In the genomic region with DNA sequence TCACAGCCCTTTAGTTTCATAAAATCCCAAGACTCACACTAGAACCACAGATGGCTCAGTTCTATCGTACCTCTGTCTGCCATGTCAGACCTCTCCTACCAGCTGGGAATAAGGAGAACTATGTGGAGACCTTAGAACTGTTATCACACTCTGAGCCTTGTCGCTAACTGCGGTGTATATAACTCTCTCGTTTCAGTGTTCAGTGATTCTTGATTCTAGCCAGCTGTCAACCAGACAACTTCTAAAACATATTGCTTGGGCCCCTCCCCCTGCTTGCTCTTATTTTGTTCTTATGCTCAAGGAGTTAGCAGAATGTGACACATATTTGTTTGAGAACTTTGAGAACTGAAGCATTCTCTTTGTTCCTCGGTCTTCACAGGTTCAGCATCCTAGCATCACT, we compare ENCODE assay signal across 26 mouse cellular contexts.
"Had no signal": no experiment of that assay in that cellular context is flagged by ENCODE, and none has a peak within 500 bp of the region (broad histone marks: within the 10 kb centered on the region; RNA-seq: fewer than 3 reads in every experiment).

No protein-coding gene starts in this region.

- H3K36me3 ChIP-seq: heart, embryonic 13.5 days; heart, embryonic 15.5 days; hindbrain, embryonic 10.5 days; hindbrain, embryonic 12.5 days; intestine, embryonic 15.5 days; limb, embryonic 10.5 days; limb, embryonic 12.5 days had no signal

- H3K4me1 ChIP-seq: hindbrain, embryonic 10.5 days; hindbrain, embryonic 12.5 days; intestine, embryonic 15.5 days had no signal

- H3K4me2 ChIP-seq: heart, embryonic 11.5 days; heart, embryonic 13.5 days; heart, embryonic 15.5 days; hindbrain, embryonic 12.5 days; hindbrain, embryonic 14.5 days; intestine, embryonic 15.5 days; limb, embryonic 12.5 days had no signal

- DNase-seq: gastrocnemius, adult 2 months; gastrocnemius, postnatal 10 days; gastrocnemius, postnatal 25 days; heart, adult 2 months; heart, postnatal 4 days; kidney, adult 18-20 months; kidney, adult 8-10 months; kidney, postnatal 10 days; kidney, postnatal 25 days; kidney, postnatal 4 days; liver had no signal

- H3K27me3 ChIP-seq: heart, embryonic 13.5 days; heart, embryonic 15.5 days; hindbrain, embryonic 12.5 days; intestine, embryonic 15.5 days; limb, embryonic 12.5 days had no signal

- H3K9me3 ChIP-seq: heart, embryonic 13.5 days; heart, embryonic 15.5 days; hindbrain, embryonic 10.5 days; hindbrain, embryonic 12.5 days; intestine, embryonic 15.5 days; limb, embryonic 10.5 days; limb, embryonic 12.5 days had no signal

- ATAC-seq: forebrain, embryonic 16.5 days; hindbrain, embryonic 16.5 days; inflammation-experienced regulatory T-cells, adult 6 months; intestine, embryonic 15.5 days; intestine, postnatal 0 days had no signal

- H3K9ac ChIP-seq: heart, embryonic 13.5 days; heart, embryonic 15.5 days; hindbrain, embryonic 12.5 days; hindbrain, embryonic 14.5 days; intestine, embryonic 15.5 days; limb, embryonic 12.5 days had no signal

- H3K4me3 ChIP-seq: gastrocnemius, adult 2 months; heart, adult 2 months; heart, embryonic 13.5 days; heart, embryonic 15.5 days; hindbrain, embryonic 10.5 days; hindbrain, embryonic 12.5 days; intestine, embryonic 15.5 days; layer of hippocampus, adult 2 months; left cerebral cortex, adult 2 months; limb, embryonic 10.5 days; limb, embryonic 12.5 days had no signal

- H3K27ac ChIP-seq: gastrocnemius, adult 2 months; heart, adult 2 months; heart, embryonic 13.5 days; heart, embryonic 15.5 days; hindbrain, embryonic 10.5 days; hindbrain, embryonic 12.5 days; hindbrain, embryonic 14.5 days; intestine, embryonic 15.5 days; layer of hippocampus, adult 2 months; left cerebral cortex, adult 2 months; limb, embryonic 10.5 days; limb, embryonic 12.5 days had no signal
